Mouse (Mus musculus): Measurements from ENCODE around the gene Stt3b. TPM values are rescaled to one million over a fixed set of nuclear protein-coding genes. Genes with fewer than 3 reads are reported as not detected.

Gene Stt3b
- total RNA-seq, 2 experiments from 2014 or later = 85.0 to 87.8 TPM

GRCm38 (mm10) chr9:115213755-115214264 is 96.4 kb downstream of the Stt3b start:
- DNase-seq = no peak

- DNase-seq = no peak
Measured at GRCm38 (mm10) chr9:115210535-115210934, 99.7 kb downstream of the Stt3b start.

- DNase-seq = no peak
Measured at GRCm38 (mm10) chr9:115209737-115210136, 100.5 kb downstream of the Stt3b start.

GRCm38 (mm10) chr9:115206219-115206618 is 104.0 kb downstream of the Stt3b start:
- peak in 1 of 2 experiments; percentile 20 for DNase-seq

GRCm38 (mm10) chr9:115205491-115205890 is 104.7 kb downstream of the Stt3b start:
- DNase-seq = no peak

GRCm38 (mm10) chr9:115203136-115203535 is 107.1 kb downstream of the Stt3b start:
- no peak for DNase-seq

GRCm38 (mm10) chr9:115201264-115201663 is 109.0 kb downstream of the Stt3b start:
- DNase-seq = no peak

- DNase-seq = no peak
Measured at GRCm38 (mm10) chr9:115200166-115200862, 109.9 kb downstream of the Stt3b start.

- DNase-seq = no peak
Measured at GRCm38 (mm10) chr9:115197082-115197481, 113.1 kb downstream of the Stt3b start.

GRCm38 (mm10) chr9:115192890-115193289 is 117.3 kb downstream of the Stt3b start:
- no peak for DNase-seq
